Mouse (Mus musculus): ENCODE results near the gene Apoc1. TPM values are rescaled to one million over a fixed set of nuclear protein-coding genes. Genes with fewer than 3 reads are reported as not detected.
A peak's percentile ranks its signal among the peaks of the same experiment; 100 is the strongest.
"Not testable (repeated sequence)": the region's sequence is repeated elsewhere in the genome, so short reads cannot be mapped to it uniquely, and the experiment has no call there.

Gene Apoc1
- total RNA-seq, 1 experiment from 2014 or later, result 7.3 TPM

DNA sequence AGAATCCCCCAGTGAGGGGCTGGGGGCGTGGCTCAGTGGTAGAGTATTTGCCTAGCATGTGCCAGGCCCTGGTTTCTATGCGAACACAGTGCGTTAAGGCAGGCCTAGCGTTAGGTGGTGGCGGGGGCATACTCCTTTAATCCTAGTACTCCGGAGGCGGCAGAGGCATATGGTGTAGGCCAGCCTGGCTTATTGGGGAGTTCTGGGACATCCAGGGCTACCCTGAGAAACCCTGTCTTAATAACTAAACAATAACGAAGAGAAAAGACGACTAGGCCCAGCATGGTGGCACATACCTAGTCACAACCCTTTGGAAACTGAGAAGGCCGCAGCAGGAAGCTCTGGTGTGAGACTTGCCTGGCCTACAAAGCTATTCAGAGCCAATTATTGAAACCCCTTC lies 4.4 kb downstream of the Apoc1 start:
- ATAC-seq (replicated peaks; ENCODE audit: low read depth, poor library complexity, severe bottlenecking), result no peak

DNA sequence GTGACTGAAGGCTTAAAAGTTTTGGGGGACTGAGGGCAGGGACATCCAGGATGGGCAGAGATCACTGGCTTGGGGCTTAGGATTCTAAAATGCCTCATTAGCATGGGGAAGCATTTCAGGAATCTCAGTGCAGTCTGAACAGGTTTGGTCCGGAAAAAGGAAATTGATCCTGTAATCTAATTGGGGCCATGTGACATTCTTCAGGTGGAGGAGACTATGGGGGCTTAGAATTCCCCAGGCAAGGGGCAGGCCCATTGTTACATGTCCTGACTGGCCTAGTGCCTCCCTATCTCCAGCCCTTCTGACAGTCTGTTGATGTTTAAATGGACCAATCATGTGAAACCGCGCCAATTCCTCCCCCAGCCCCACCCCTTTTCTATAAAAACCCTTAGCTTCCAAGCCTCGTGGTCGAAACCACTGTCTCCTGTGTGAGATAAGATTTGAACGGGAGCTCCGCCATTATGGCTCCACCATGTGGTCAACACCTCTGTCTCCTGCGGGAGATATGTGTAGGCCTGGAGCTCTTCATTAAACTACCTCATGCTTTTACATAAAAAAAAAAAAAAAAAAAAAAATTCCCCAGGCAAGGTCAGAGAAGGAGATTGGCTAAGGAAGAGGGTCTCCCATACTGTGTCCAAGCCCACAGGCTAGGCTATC lies 5.4 kb downstream of the Apoc1 start:
- not testable (repeated sequence) for ATAC-seq (replicated peaks; ENCODE audit: low read depth, poor library complexity, severe bottlenecking)

DNA sequence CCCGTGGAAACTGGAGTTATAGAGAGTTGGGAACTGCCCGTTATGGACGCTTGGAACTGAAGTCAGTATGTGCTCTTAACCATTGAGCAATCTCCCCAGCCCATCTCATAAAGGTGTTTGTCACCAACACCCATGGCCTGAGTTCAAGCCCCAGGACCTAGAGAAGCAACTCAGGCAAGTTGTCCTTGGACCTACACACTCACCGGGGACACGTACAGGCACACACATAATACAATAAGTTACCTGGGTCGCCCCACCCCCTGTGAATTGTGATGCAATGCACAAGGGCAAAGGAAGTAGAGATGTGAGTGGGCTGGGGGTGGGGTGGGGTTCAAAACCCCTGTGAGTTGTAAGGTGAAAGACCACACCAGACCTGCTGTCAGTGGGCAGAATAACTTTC lies 5.9 kb downstream of the Apoc1 start:
- ATAC-seq (replicated peaks; ENCODE audit: low read depth, poor library complexity, severe bottlenecking), result no peak

DNA sequence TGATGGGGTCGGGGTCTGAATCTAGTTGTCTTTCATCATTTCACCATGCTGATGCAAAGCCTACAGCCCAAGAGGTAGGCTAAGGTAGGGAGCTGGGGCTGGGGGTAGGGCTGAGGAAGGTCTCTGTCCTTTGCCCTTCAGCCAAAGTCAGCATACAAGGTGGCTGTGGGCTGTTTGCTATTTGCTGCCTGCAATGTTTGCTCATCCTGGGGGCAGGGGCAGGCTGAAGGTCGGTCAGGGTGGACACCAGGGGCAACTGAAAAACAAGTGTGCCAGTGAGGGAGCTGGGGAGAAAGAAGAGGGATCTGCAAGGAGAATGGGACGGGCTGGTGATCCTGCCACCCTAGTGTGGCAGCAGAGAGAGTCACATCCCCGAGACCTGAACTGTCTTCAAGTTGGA lies 7.1 kb downstream of the Apoc1 start:
- no peak for ATAC-seq (replicated peaks; ENCODE audit: low read depth, poor library complexity, severe bottlenecking)

DNA sequence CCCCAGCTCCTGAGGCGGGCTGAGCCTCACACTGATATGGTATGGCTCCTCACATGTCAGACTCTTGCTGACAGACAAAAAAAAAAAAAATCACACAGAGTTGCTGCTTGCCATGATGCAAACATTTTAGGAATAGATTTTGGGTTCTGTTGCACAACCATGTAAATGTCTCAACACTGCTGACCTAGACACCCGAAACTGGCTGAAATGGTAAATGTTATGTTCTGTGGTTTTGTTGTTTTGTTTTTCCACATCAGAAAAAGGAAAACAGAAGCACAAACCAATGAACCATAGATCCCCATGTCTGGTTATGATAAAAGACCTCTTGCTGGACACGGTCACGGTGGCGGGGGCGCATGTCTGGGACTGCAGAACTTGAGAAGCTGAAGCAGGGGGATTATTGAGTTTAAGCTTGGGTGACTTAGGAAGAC lies 8.7 kb downstream of the Apoc1 start:
- peak; percentile 61 for ATAC-seq (replicated peaks; ENCODE audit: low read depth, poor library complexity, severe bottlenecking)

DNA sequence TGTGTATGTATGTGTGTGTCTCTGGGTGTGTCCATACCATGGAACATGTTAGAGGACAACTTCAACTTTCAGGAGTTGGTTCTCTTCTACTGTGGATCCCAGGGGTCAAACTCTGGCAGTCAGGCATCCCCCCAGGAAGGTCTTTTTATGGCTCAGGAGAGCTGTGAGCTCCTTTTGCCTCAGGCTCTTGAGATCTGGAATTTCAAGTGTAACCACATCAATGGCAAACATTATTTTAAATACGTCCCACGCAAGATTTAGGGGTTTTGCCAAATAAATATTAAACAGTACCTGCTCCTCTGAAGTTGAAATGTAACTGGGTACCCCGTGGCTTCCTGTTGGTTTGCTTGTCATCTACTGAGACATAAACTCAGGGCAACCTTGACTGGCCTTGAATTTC lies 9.5 kb downstream of the Apoc1 start:
- ATAC-seq (replicated peaks; ENCODE audit: low read depth, poor library complexity, severe bottlenecking), result no peak

DNA sequence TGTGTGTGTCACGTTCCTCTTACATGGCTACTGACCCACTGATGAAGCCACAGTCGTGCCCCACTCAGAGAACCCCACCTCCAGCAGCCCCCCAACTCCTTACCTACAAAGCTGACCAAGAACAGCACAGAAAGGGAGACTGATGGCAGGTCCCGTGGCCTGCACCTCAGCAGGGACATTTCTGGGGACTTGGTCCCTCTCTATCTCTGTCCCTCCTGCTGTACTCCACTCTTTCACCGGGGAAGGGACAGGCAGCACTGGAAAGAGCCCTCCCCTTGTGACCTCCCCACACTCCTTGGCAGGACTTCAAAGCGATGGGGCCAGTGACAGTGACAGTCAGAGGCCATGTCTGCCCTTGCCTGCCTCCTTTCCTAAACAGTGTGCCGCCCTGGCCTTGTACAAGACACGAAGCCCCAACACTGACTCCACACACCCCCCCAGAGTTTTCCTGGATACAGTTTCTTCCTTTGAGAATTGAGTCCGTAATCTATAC lies 11.2 kb downstream of the Apoc1 start, which contains the start of the genes Gm44805 and Apoc4:
Gene Gm44805 (minus strand): TSS at position 222 of the 493 bp plus-strand sequence.
Gene Apoc4 (minus strand): TSS at position 278 of the 493 bp plus-strand sequence.
- no peak for ATAC-seq (replicated peaks; ENCODE audit: low read depth, poor library complexity, severe bottlenecking)

DNA sequence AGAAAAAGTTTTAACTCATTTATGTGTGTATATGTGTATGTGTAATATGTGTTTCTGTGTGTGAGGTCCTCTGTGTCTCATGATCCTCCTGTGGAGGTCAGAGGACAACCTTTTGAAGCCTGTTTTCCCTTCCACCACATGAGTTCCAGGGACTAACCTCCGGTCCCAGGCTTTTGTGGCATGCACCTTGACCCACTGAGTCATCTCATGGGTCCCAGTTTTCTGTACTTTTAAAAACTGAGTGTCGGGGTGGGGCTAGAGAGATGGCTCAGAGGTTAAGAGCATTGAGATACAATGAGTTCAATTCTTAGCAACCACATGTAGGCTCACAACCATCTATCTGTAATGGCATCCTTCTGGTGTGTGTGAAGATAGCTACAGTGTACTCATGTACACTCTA lies 11.8 kb downstream of the Apoc1 start:
- ATAC-seq (replicated peaks; ENCODE audit: low read depth, poor library complexity, severe bottlenecking), result no peak

DNA sequence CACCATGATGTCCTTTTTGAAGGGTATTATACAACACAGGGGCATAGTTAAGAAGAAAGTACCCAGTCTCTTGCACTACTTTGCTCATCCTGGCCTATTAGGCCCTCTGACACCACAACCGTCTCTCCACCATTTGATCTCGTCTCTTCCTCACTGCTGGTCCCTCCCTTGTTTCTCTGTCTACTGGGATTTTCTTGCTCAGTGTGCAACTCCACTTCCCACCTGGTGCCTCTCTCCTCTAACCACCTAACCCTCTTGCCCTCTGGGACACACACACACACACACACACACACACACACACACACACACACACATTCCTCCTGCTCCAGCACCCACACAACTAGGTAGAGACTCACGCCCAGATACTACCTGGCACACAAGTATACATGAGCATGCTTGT lies 13.6 kb downstream of the Apoc1 start:
- ATAC-seq (replicated peaks; ENCODE audit: low read depth, poor library complexity, severe bottlenecking), result no peak

DNA sequence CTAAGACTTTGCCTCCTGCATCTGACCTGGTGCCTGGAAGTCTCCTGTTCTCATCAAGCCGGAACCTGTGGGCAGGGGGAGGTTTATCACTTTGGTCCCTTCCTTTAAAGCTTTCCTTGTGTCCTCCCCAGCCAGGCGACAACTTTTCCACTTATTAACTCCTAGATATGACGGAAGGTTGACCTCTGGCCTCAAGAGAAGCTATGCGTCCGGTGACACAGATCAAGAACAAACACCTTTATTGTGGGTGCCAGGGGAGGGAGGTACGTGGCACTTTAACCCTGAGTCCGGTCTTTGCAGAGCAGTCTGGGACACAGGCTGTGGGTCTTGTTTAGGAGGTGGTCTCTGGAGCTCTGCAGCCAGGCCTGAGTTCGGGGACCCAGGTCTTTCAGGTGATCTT lies 14.6 kb downstream of the Apoc1 start, which contains the start of gene Apoc2:
Gene Apoc2 (minus strand): TSS at position 70 of the 400 bp plus-strand sequence.
- ATAC-seq (replicated peaks; ENCODE audit: low read depth, poor library complexity, severe bottlenecking), result no peak

DNA sequence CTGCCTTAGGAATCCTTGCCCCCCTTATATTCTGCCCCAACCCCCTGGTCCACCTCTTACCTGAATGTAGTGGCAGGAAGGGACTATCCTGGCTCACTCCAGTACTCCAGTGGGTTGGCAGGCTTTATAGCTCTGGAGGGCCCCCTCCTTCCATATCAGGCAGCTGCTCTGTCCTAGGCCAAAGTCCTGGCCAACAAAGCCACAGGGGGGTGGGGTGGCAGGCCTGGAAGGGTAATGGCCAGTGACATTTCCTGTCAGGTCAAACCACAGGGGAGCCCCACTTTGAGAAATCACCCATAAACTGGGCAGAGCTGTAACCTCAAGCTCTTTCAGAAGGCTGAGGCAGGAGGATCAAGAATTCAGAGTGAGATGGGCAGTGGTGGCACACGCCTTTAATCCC lies 15.8 kb downstream of the Apoc1 start:
- ATAC-seq (replicated peaks; ENCODE audit: low read depth, poor library complexity, severe bottlenecking), result no peak

DNA sequence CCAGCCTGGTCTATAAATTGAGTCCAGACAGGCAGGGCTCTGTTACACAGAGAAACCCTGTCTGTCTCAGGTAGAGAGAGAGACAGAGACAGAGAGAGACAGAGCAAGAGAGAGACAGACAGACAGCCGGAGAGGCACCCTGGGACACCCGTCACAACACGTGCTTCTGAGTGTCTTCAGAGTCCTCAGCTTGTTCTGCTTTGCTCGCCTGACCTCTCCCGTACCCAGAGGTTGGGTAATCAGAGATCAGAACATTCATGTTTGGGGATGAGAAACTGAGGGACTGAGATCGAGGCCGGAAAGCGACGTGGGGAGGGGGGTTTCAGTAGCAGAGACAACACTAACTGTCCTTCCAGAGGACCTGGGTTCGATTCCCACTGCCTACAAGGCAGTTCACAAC lies 16.6 kb downstream of the Apoc1 start:
- no peak for ATAC-seq (replicated peaks; ENCODE audit: low read depth, poor library complexity, severe bottlenecking)

DNA sequence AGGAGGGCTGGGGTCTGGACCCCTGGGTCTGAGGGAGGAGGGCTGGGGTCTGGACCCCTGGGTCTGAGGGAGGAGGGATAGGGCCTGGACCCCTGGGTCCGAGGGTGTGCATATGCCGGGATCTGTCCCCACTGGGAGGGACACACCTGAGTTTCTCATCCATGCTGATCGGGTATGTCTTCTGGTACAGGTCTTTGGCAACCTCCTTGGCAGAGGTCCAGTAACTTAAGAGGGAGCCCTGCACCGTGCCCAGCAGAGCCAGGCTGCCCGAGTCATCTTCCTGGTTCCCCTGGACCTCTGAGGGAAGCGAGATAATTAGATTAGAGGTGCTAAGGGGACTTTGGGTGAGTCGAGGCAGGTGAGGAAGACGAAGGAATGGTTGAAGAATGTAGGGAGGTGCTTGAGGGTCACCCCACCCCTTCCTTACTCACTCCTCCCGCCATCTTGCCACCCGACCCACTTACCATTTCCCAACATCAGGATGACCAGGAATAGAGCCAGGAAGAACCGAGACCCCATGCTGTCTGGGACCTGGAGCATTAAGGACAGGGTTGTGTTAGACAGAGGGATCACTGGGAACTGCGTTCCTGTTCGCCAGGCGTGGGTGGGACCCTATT lies 19.3 kb downstream of the Apoc1 start:
- no peak for ATAC-seq (replicated peaks; ENCODE audit: low read depth, poor library complexity, severe bottlenecking)

DNA sequence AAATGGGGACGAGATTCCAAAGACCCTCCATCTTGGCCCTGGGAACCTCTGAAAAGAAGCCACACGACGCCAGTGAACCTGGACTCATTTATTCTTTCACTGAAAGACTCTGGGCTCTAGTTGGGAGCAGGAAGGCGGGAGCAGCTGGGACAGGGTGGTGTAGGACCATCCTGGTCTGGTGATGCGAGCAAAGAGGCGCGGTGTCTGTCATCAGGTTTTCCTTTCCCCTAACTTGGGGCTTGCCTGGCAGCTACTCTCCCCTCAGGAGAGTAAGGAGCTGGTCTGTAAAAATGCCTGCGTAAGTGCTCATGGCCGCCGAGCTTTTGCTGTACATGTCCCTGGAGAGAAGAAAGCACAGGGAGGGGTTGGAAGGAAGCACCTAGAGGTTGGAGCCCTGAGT lies 20.9 kb downstream of the Apoc1 start:
- ATAC-seq (replicated peaks; ENCODE audit: low read depth, poor library complexity, severe bottlenecking), result no peak

DNA sequence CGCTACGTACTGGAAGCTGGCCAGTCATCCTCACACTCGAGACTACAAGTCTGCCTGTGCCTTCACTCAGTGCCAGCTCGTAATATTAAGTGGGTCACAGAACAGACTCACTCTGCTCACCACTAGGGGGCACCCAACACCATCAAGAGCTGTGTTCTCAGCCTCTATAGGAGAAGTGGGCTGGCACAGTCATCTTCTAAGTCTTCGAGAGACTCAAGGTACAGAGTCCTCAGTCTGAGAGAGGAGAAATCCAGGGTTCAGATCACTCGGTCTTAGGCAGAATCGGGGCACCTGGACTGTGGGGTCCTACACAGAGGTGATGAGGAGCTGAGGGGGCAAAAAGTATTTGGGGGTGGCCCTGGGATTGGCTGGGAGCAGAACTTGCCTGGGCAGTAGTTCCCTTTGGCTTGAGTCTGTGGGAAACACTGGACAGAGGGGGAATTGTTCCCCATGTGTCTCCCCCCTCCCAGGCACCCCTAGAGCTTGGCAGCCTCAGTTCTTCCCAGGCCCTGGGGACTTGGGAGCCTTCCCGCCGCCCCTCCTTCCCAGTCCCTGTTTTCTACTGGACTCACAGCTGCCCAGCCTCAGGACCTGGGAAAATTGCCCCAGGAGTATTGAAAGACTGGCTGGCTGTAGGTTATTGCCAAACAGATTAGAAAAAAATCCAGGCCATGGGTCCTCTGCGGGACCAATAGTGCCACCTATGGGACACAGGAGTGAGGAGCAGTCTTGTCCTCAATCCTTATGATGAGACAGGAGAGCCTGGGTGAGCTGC lies 23.3 kb downstream of the Apoc1 start:
- peak; percentile 68 for ATAC-seq (replicated peaks; ENCODE audit: low read depth, poor library complexity, severe bottlenecking)

DNA sequence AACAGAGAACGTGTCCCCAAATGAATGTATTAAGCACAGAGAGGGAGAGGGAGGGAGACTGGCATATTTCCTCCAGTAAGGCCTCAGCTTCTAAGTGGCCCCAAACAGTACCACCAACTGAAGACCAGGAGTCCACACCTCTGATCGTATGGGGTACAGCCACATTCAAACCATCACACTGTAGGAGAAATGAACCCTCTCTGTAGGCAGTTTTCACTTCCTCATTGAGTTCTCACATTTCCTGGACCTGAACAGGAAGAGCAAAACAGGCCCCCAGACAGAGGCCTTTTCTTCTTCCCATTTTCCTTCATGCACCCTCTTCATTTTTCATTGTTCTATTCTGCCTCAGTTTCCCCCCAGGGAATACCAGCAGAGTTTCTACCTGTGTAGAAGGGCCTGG lies 25.0 kb downstream of the Apoc1 start:
- no peak for ATAC-seq (replicated peaks; ENCODE audit: low read depth, poor library complexity, severe bottlenecking)

DNA sequence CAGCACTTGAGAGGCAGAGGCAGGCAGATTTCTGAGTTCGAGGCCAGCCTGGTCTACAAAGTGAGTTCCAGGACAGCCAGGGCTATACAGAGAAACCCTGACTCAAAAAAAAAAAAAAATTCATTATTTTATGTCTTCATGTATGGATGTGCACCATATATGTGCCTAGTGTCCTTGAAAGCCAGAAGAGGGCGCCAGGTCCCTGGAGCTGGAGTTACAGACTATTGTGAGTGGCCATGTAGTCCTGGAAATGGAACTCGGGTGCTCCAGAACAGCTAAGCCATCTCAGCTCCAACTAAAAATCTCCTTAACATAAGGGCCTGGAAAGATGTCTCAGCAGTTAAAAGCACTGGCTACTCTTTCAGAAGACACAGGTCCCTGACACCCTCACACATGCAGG lies 25.7 kb downstream of the Apoc1 start:
- no peak for ATAC-seq (replicated peaks; ENCODE audit: low read depth, poor library complexity, severe bottlenecking)

DNA sequence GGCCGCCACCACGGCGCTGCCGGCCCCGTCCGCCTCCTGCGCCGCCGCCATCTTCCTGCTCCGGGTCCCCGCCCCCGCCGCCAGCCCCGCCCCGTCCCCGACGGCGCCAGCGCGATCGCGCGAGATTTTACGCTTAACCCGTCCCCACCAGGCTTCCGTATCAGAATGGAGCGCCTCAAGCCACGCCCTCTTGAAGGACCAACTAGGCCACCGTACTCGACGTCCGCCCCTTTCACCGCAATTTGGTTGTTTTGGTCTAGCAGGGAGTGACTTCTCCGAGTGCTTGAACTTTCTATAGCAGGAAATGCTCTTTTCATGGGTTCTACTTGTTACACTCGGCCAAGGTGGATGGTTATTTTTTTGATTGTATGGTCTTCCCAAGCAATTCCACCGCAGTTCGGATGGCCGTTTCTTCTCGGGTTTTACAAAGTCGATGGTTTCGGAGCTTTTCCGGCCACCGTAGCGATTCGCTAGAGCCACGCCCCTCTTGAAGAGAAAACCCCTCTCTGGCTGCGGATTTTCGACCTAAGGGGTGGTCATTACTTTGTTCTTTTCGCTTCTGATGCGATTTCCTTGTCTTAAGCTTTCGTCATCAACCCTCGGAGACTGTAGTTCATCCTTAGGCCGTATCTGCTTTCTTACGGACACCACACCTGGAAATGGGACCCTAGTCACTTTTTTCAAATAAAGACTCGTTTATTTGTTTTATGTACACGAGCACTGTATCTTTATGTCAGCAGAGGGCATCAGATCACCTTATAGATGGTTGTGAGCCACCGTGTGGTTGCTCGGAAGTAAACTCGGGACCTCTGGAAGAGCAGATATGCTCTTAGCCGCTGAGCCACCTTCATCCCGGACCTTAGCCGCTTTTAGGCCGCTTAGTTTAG lies 27.3 kb downstream of the Apoc1 start, which contains the start of gene Clptm1:
Gene Clptm1 (minus strand): TSS at position 79 of the 887 bp plus-strand sequence.
- peak; percentile 71 for ATAC-seq (replicated peaks; ENCODE audit: low read depth, poor library complexity, severe bottlenecking)

DNA sequence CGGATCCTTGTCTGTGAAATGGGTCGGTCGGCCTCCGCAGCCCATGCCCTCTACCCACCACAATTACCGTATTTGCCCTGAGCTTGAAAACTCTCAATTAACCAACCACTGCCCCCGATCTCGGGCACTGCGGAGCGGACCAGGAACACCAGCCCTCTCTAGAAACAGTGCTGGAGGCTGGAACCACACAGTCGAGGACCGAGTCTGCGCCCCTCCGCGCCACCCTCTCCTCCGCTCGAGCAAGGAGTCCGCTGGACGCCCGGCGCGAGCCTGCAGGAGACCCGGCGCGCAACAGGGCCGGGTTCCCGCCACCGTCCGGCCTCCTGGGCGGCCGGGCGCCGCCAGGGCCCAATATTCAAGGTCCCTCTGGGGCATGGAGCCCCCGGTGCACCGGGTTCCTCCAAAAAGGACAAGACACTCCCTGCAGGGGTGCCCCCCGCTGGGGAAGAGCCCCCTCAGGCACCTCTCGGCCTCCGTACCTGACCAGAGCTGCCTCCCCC lies 28.0 kb downstream of the Apoc1 start:
- ATAC-seq (replicated peaks; ENCODE audit: low read depth, poor library complexity, severe bottlenecking), result peak; percentile 1; the same call in 1 of the 2 replicates

DNA sequence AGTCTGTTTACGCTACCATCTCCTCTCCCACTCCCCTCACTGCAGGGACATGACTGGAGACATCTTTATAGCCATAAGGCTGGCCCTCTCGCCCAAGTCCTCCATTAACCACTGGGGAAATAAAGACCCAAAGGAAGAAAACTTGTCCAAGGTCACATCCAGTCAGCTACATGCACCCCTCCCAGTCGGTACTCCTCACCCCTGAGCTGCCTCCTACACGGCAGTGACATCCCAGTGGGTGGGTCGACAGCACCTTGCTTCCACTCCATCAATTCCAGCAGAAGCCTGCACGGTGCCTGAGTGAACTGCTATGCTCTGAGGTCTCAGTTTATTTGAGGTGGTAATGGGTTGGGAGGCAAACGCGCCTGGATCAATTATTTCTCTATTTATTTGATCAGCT lies 28.5 kb downstream of the Apoc1 start:
- no peak for ATAC-seq (replicated peaks; ENCODE audit: low read depth, poor library complexity, severe bottlenecking)
